Mouse (Mus musculus): ENCODE data around the gene Rtn4r. TPM values are rescaled to one million over a fixed set of nuclear protein-coding genes. Genes with fewer than 3 reads are reported as not detected.

Gene Rtn4r
- 68.5 and 70.7 TPM in 2 replicates for polyA plus RNA-seq (2012; rRNA removed)

GRCm38 (mm10) chr16:18127241-18127861, at the start of gene Rtn4r:
Rtn4r (plus strand) TSS chr16:18127642.

Other genes starting within 250 kb of the Rtn4r start
- gene Gm20518, start 236.0 kb upstream of the Rtn4r start, polyA plus RNA-seq (2012; rRNA removed), result 2.6 and 2.9 TPM in 2 replicates
- gene Tssk1, start 233.4 kb upstream of the Rtn4r start, polyA plus RNA-seq (2012; rRNA removed), result 0.03 TPM in 2 replicates
- 101 and 111 TPM in 2 replicates for gene Dgcr2, start 229.1 kb upstream of the Rtn4r start, polyA plus RNA-seq (2012; rRNA removed)
- not detected in 2 replicates for gene Tssk2, start 229.0 kb upstream of the Rtn4r start, polyA plus RNA-seq (2012; rRNA removed)
- 46.0 and 47.1 TPM in 2 replicates for gene Ess2, start 216.3 kb upstream of the Rtn4r start, polyA plus RNA-seq (2012; rRNA removed)
- 0.17 and 0.47 TPM in 2 replicates for gene Gsc2, start 212.6 kb upstream of the Rtn4r start, polyA plus RNA-seq (2012; rRNA removed)
- gene Slc25a1, start 199.4 kb upstream of the Rtn4r start, polyA plus RNA-seq (2012; rRNA removed), result 99.6 and 111 TPM in 2 replicates
- not detected in 2 replicates for gene Vpreb2, start 147.2 kb upstream of the Rtn4r start, polyA plus RNA-seq (2012; rRNA removed)
- gene Dgcr6, start 74.8 kb upstream of the Rtn4r start, polyA plus RNA-seq (2012; rRNA removed), result 111 and 117 TPM in 2 replicates
- gene Prodh, start 37.4 kb upstream of the Rtn4r start, polyA plus RNA-seq (2012; rRNA removed), result 6.3 and 8.4 TPM in 2 replicates
- not detected in 2 replicates for gene Ccdc188, start 90.2 kb downstream of the Rtn4r start, polyA plus RNA-seq (2012; rRNA removed)
- 52.0 and 62.2 TPM in 2 replicates for gene Zdhhc8, start 107.5 kb downstream of the Rtn4r start, polyA plus RNA-seq (2012; rRNA removed)
- gene Trmt2a, start 121.0 kb downstream of the Rtn4r start, polyA plus RNA-seq (2012; rRNA removed), result 92.8 and 93.7 TPM in 2 replicates
- 176 and 186 TPM in 2 replicates for gene Ranbp1, start 121.1 kb downstream of the Rtn4r start, polyA plus RNA-seq (2012; rRNA removed)
- gene Gm49776, start 130.7 kb downstream of the Rtn4r start, polyA plus RNA-seq (2012; rRNA removed), result 0.15 TPM in 1 of 2 replicates, not detected in the other
- gene Dgcr8, start 161.6 kb downstream of the Rtn4r start, polyA plus RNA-seq (2012; rRNA removed), result 66.9 and 70.9 TPM in 2 replicates
- gene Tango2, start 220.5 kb downstream of the Rtn4r start, polyA plus RNA-seq (2012; rRNA removed), result 99.7 and 100 TPM in 2 replicates
- 115 and 122 TPM in 2 replicates for gene Arvcf, start 220.5 kb downstream of the Rtn4r start, polyA plus RNA-seq (2012; rRNA removed)

Measured in central nervous system, embryonic 18 days (tissue).